24 mouse cellular contexts compared by ENCODE assay signal in genomic region chr2:107611811-107612210, GRCm38 (mm10).
DNase-seq lines count a peak whose midpoint lies in the region; ATAC-seq and TF ChIP-seq lines count a peak whose summit lies in the region.
"Had no signal": no experiment of that assay in that cellular context is flagged by ENCODE, and none has a peak within 500 bp of the region (broad histone marks: within the 10 kb centered on the region; RNA-seq: fewer than 3 reads in every experiment).

No protein-coding gene starts in this region.

- no peaks in the 10 kb centered on the region for H3K36me3 ChIP-seq in forebrain, embryonic 11.5 days (ENCODE audit: control insufficient read depth, insufficient read depth, low read length)
- H3K36me3 ChIP-seq in forebrain, embryonic 14.5 days (ENCODE audit: control insufficient read depth, insufficient read depth, low read length): no peaks in the 10 kb centered on the region
- H3K36me3 ChIP-seq in hindbrain, postnatal 0 days (ENCODE audit: insufficient read depth, low read length): no peaks in the 10 kb centered on the region
- H3K36me3 ChIP-seq in hindbrain, embryonic 12.5 days: no peaks in the 10 kb centered on the region
- H3K36me3 ChIP-seq: embryonic facial prominence, embryonic 15.5 days; forebrain, embryonic 15.5 days; heart, embryonic 10.5 days; hindbrain, embryonic 15.5 days had no signal

- no peaks in the 10 kb centered on the region for H3K4me1 ChIP-seq in forebrain, embryonic 11.5 days (replicated peaks; ENCODE audit: control insufficient read depth, insufficient read depth, low read length)
- peaks cover 3% of the 10 kb centered on the region; the same call in 1 of the 2 replicates for H3K4me1 ChIP-seq in forebrain, embryonic 14.5 days (ENCODE audit: control insufficient read depth, insufficient read depth, low read length)
- H3K4me1 ChIP-seq in hindbrain, postnatal 0 days (ENCODE audit: insufficient read depth, low read length): no peaks in the 10 kb centered on the region
- no peaks in the 10 kb centered on the region for H3K4me1 ChIP-seq in hindbrain, embryonic 12.5 days
- H3K4me1 ChIP-seq: embryonic facial prominence, embryonic 15.5 days; forebrain, embryonic 15.5 days; heart, embryonic 10.5 days; hindbrain, embryonic 15.5 days had no signal

- no peak overlapping the region for H3K4me3 ChIP-seq in forebrain, embryonic 11.5 days (ENCODE audit: low read depth, low read length)
- no peak overlapping the region for H3K4me3 ChIP-seq in forebrain, embryonic 14.5 days (ENCODE audit: low read depth, low read length)
- H3K4me3 ChIP-seq in hindbrain, postnatal 0 days (ENCODE audit: low read length): no peak overlapping the region
- H3K4me3 ChIP-seq in hindbrain, embryonic 12.5 days: no peak overlapping the region
- H3K4me3 ChIP-seq: embryonic facial prominence, embryonic 15.5 days; erythroblast, embryonic 14.5 days; forebrain, embryonic 15.5 days; heart, embryonic 10.5 days; hindbrain, embryonic 15.5 days had no signal

- WGBS in forebrain, embryonic 11.5 days: 35% methylated on average over 5 of the region's 5 CpGs
- 18% methylated on average over 5 of the region's 5 CpGs for WGBS in forebrain, embryonic 14.5 days
- WGBS in hindbrain, postnatal 0 days: 25% methylated on average over 5 of the region's 5 CpGs
- 36% methylated on average over 5 of the region's 5 CpGs for WGBS in hindbrain, embryonic 12.5 days

- no peaks in the 10 kb centered on the region for H3K9me3 ChIP-seq in forebrain, embryonic 11.5 days (ENCODE audit: control insufficient read depth, low read length)
- no peaks in the 10 kb centered on the region for H3K9me3 ChIP-seq in forebrain, embryonic 14.5 days (replicated peaks; ENCODE audit: control insufficient read depth, low read length)
- 0 out of 2 replicates have a peak, but pooled peaks cover 2% of the 10 kb centered on the region for H3K9me3 ChIP-seq in hindbrain, postnatal 0 days (ENCODE audit: low read length)
- H3K9me3 ChIP-seq in hindbrain, embryonic 12.5 days (replicated peaks): no peaks in the 10 kb centered on the region
- H3K9me3 ChIP-seq: embryonic facial prominence, embryonic 15.5 days; forebrain, embryonic 15.5 days; heart, embryonic 10.5 days; hindbrain, embryonic 15.5 days had no signal

- H3K27me3 ChIP-seq in forebrain, embryonic 11.5 days (ENCODE audit: control insufficient read depth, insufficient read depth, low read length): no peaks in the 10 kb centered on the region
- no peaks in the 10 kb centered on the region for H3K27me3 ChIP-seq in forebrain, embryonic 14.5 days (replicated peaks; ENCODE audit: control insufficient read depth, insufficient read depth, low read length)
- H3K27me3 ChIP-seq in hindbrain, postnatal 0 days (ENCODE audit: insufficient read depth, low read length): no peaks in the 10 kb centered on the region
- no peaks in the 10 kb centered on the region for H3K27me3 ChIP-seq in hindbrain, embryonic 12.5 days
- H3K27me3 ChIP-seq: embryonic facial prominence, embryonic 15.5 days; forebrain, embryonic 15.5 days; hindbrain, embryonic 15.5 days had no signal

- peak; percentile 63 for ATAC-seq in forebrain, embryonic 11.5 days (replicated peaks; ENCODE audit: low FRiP score)
- ATAC-seq in forebrain, embryonic 14.5 days: no peak
- ATAC-seq in hindbrain, postnatal 0 days: peak; percentile 27; the same call in 1 of the 2 replicates
- no peak for ATAC-seq in hindbrain, embryonic 12.5 days (ENCODE audit: low FRiP score)
- ATAC-seq: CD4-positive, CD25-positive, alpha-beta regulatory T cell, adult 4 months; forebrain, embryonic 15.5 days; inflammation-experienced regulatory T-cells, adult 6 months; intestine, postnatal 0 days had no signal

- DNase-seq in forebrain, embryonic 11.5 days (ENCODE audit: low spot score): no peak
- DNase-seq in forebrain, embryonic 14.5 days (ENCODE audit: low spot score): no peak
- DNase-seq in hindbrain, postnatal 0 days (ENCODE audit: low spot score): peak; percentile 4
- DNase-seq in ES-CJ7 (ENCODE audit: low read depth, low spot score): peak; percentile 10
- peak; percentile 61 for DNase-seq in ZHBTc4 (ENCODE audit: low read depth, low spot score)
- DNase-seq in right cerebral cortex, postnatal 10 days (ENCODE audit: low spot score in 2 of 2): no peak
- no peak for DNase-seq in spleen, postnatal 10 days (ENCODE audit: low spot score in 2 of 2)
- DNase-seq: adrenal gland, postnatal 14 days; B cell, adult 2 months; cerebellum, adult 2 months; cerebellum, postnatal 10 days; gastrocnemius, postnatal 10 days; heart, adult 18-20 months; heart, postnatal 10 days; heart, postnatal 4 days had no signal

- H3K27ac ChIP-seq in forebrain, embryonic 11.5 days (ENCODE audit: low read depth, low read length): no peak overlapping the region
- H3K27ac ChIP-seq in forebrain, embryonic 14.5 days (ENCODE audit: low read depth, low read length): no peak overlapping the region
- H3K27ac ChIP-seq in hindbrain, postnatal 0 days: no peak overlapping the region
- no peak overlapping the region for H3K27ac ChIP-seq in hindbrain, embryonic 12.5 days
- H3K27ac ChIP-seq: embryonic facial prominence, embryonic 15.5 days; forebrain, embryonic 15.5 days; heart, embryonic 10.5 days; hindbrain, embryonic 15.5 days had no signal

- no peak for TF ChIP-seq CTCF in hindbrain, postnatal 0 days (IDR thresholded peaks at IDR 0.05; ENCODE audit: low read depth)

- no peak overlapping the region for H3K4me2 ChIP-seq in forebrain, embryonic 11.5 days (ENCODE audit: low read depth, low read length, severe bottlenecking)
- no peak overlapping the region for H3K4me2 ChIP-seq in forebrain, embryonic 14.5 days (ENCODE audit: low read length)
- H3K4me2 ChIP-seq in hindbrain, postnatal 0 days (ENCODE audit: low read depth, low read length): no peak overlapping the region
- H3K4me2 ChIP-seq in hindbrain, embryonic 12.5 days (replicated peaks): no peak overlapping the region
- H3K4me2 ChIP-seq: embryonic facial prominence, embryonic 15.5 days; forebrain, embryonic 15.5 days; hindbrain, embryonic 15.5 days had no signal

- no peak overlapping the region for H3K9ac ChIP-seq in forebrain, embryonic 11.5 days (ENCODE audit: low read length)
- no peak overlapping the region for H3K9ac ChIP-seq in forebrain, embryonic 14.5 days (ENCODE audit: low read length)
- H3K9ac ChIP-seq in hindbrain, postnatal 0 days (replicated peaks; ENCODE audit: low read length): no peak overlapping the region
- H3K9ac ChIP-seq in hindbrain, embryonic 12.5 days: no peak overlapping the region
- H3K9ac ChIP-seq: embryonic facial prominence, embryonic 15.5 days; forebrain, embryonic 15.5 days; hindbrain, embryonic 15.5 days had no signal

Comparison
In these comparisons a context has a peak if more than half of its experiments do, and no peak if none do; other contexts are left out.
1. ATAC-seq: peak in forebrain, embryonic 11.5 days (single experiment) and hindbrain, postnatal 0 days (single experiment); none in forebrain, embryonic 14.5 days (single experiment) and hindbrain, embryonic 12.5 days (single experiment).
2. DNase-seq: peak in hindbrain, postnatal 0 days (single experiment), ES-CJ7 (single experiment) and ZHBTc4 (single experiment); none in forebrain, embryonic 11.5 days (single experiment), forebrain, embryonic 14.5 days (single experiment), right cerebral cortex, postnatal 10 days (0 of 2) and spleen, postnatal 10 days (0 of 2).